In genomic region chr13:95820071-95820470, GRCm38 (mm10) we compare ENCODE assay signal across 17 mouse cellular contexts.
DNase-seq lines count a peak whose midpoint lies in the region; ATAC-seq and TF ChIP-seq lines count a peak whose summit lies in the region.
"Had no signal": no experiment of that assay in that cellular context is flagged by ENCODE, and none has a peak within 500 bp of the region (broad histone marks: within the 10 kb centered on the region; RNA-seq: fewer than 3 reads in every experiment).

No protein-coding gene starts in this region.

- H3K9ac ChIP-seq in forebrain, postnatal 0 days = no peak overlapping the region
- no peak overlapping the region for H3K9ac ChIP-seq in forebrain, embryonic 13.5 days
- H3K9ac ChIP-seq: embryonic facial prominence, embryonic 13.5 days; forebrain, embryonic 12.5 days; limb, embryonic 13.5 days; midbrain, embryonic 13.5 days had no signal

- H3K4me3 ChIP-seq in forebrain, postnatal 0 days (ENCODE audit: low read depth, low read length) = no peak overlapping the region
- H3K4me3 ChIP-seq in forebrain, embryonic 13.5 days = no peak overlapping the region
- no peak overlapping the region for H3K4me3 ChIP-seq in hindbrain, embryonic 10.5 days
- H3K4me3 ChIP-seq: embryonic facial prominence, embryonic 13.5 days; forebrain, embryonic 12.5 days; heart, embryonic 10.5 days; limb, embryonic 13.5 days; midbrain, embryonic 13.5 days had no signal

- H3K9me3 ChIP-seq in forebrain, postnatal 0 days (ENCODE audit: low read length) = no peaks in the 10 kb centered on the region
- no peaks in the 10 kb centered on the region; the same call in 1 of the 2 replicates for H3K9me3 ChIP-seq in forebrain, embryonic 13.5 days (replicated peaks)
- H3K9me3 ChIP-seq in hindbrain, embryonic 10.5 days = peaks cover 3% of the 10 kb centered on the region; the same call in 1 of the 2 replicates
- H3K9me3 ChIP-seq: forebrain, embryonic 12.5 days; heart, embryonic 10.5 days; midbrain, embryonic 13.5 days had no signal

- no peak for ATAC-seq in forebrain, postnatal 0 days
- ATAC-seq in forebrain, embryonic 13.5 days = no peak
- ATAC-seq in erythroblast, adult 5-6 weeks (replicated peaks; ENCODE audit: low FRiP score, poor library complexity, severe bottlenecking) = no peak
- no peak for ATAC-seq in cerebellum, adult (ENCODE audit: insufficient number of reproducible peaks, low FRiP score, low TSS enrichment)
- ATAC-seq: inflammation-experienced regulatory T-cells, adult 6 months; midbrain, embryonic 13.5 days had no signal

- no peak for TF ChIP-seq CTCF in forebrain, postnatal 0 days (IDR thresholded peaks at IDR 0.05; ENCODE audit: low read depth)

- intact Hi-C loops in left cerebral cortex, postnatal 14 days (cut with DNase I) = no loop called here

- 84% methylated on average over 9 of the region's 9 CpGs for WGBS in forebrain, postnatal 0 days
- WGBS in forebrain, embryonic 13.5 days = 88% methylated on average over 9 of the region's 9 CpGs
- 89% methylated on average over 9 of the region's 9 CpGs for WGBS in hindbrain, embryonic 10.5 days

- peaks cover 7% of the 10 kb centered on the region; the same call in 1 of the 2 replicates for H3K4me1 ChIP-seq in forebrain, postnatal 0 days (ENCODE audit: insufficient read depth)
- H3K4me1 ChIP-seq in forebrain, embryonic 13.5 days = peaks cover 10% of the 10 kb centered on the region
- peaks cover 10% of the 10 kb centered on the region; the same call in 1 of the 2 replicates for H3K4me1 ChIP-seq in hindbrain, embryonic 10.5 days (replicated peaks)
- H3K4me1 ChIP-seq: heart, embryonic 10.5 days had no signal

- no peaks in the 10 kb centered on the region for H3K27me3 ChIP-seq in forebrain, postnatal 0 days (ENCODE audit: insufficient read depth, low read length)
- no peaks in the 10 kb centered on the region for H3K27me3 ChIP-seq in forebrain, embryonic 13.5 days
- no peaks in the 10 kb centered on the region for H3K27me3 ChIP-seq in hindbrain, embryonic 10.5 days (ENCODE audit: insufficient read depth, poor library complexity, severe bottlenecking)
- H3K27me3 ChIP-seq: embryonic facial prominence, embryonic 13.5 days; forebrain, embryonic 12.5 days; limb, embryonic 13.5 days; midbrain, embryonic 13.5 days had no signal

- no peak for DNase-seq in forebrain, postnatal 0 days
- peak; percentile 12 for DNase-seq in ZHBTc4 (ENCODE audit: low read depth, low spot score)
- peak; percentile 46 to 53 for DNase-seq in frontal cortex, postnatal 14 days (ENCODE audit: low spot score in 2 of 2)
- DNase-seq in left cerebral cortex, postnatal 14 days (ENCODE audit: low spot score in 2 of 2) = peak; percentile 64 to 70
- no peak for DNase-seq in hindbrain, embryonic 10.5 days (ENCODE audit: low spot score)
- DNase-seq: B cell, adult 2 months; gastrocnemius, postnatal 14 days had no signal

- H3K27ac ChIP-seq in forebrain, postnatal 0 days (ENCODE audit: low read depth, low read length) = 0 out of 2 replicates have a peak overlapping the region, but pooled peaks have one; percentile 21
- no peak overlapping the region for H3K27ac ChIP-seq in forebrain, embryonic 13.5 days
- H3K27ac ChIP-seq in hindbrain, embryonic 10.5 days = no peak overlapping the region
- H3K27ac ChIP-seq: embryonic facial prominence, embryonic 13.5 days; forebrain, embryonic 12.5 days; heart, embryonic 10.5 days; limb, embryonic 13.5 days; macrophage; midbrain, embryonic 13.5 days had no signal

- no peaks in the 10 kb centered on the region for H3K36me3 ChIP-seq in forebrain, postnatal 0 days (ENCODE audit: insufficient read depth)
- H3K36me3 ChIP-seq in forebrain, embryonic 13.5 days (ENCODE audit: poor library complexity, severe bottlenecking) = no peaks in the 10 kb centered on the region
- 0 out of 2 replicates have a peak, but pooled peaks cover 4% of the 10 kb centered on the region for H3K36me3 ChIP-seq in hindbrain, embryonic 10.5 days
- H3K36me3 ChIP-seq: embryonic facial prominence, embryonic 13.5 days; forebrain, embryonic 12.5 days; limb, embryonic 13.5 days; midbrain, embryonic 13.5 days had no signal

- no peak overlapping the region for H3K4me2 ChIP-seq in forebrain, postnatal 0 days (ENCODE audit: low read depth)
- no peak overlapping the region for H3K4me2 ChIP-seq in forebrain, embryonic 13.5 days
- H3K4me2 ChIP-seq: embryonic facial prominence, embryonic 13.5 days; forebrain, embryonic 12.5 days; limb, embryonic 13.5 days; midbrain, embryonic 13.5 days had no signal

Comparison
In these comparisons a context has a peak if more than half of its experiments do, and no peak if none do; other contexts are left out.
1. DNase-seq: peak in ZHBTc4 (single experiment), frontal cortex, postnatal 14 days (2 of 2) and left cerebral cortex, postnatal 14 days (2 of 2); none in forebrain, postnatal 0 days (single experiment) and hindbrain, embryonic 10.5 days (single experiment).